Mouse (Mus musculus) hindbrain, embryonic 15.5 days (tissue): ENCODE results near the gene Cdh22. TPM values are rescaled to one million over a fixed set of nuclear protein-coding genes. Genes with fewer than 3 reads are reported as not detected.

Source experiments
- ATAC-seq: fragments of 200-750 bp; cut with Nextera tagmentation; 2 replicates; pipeline ENCODE4 v1.8.0; 2017; ENCODE audit warnings: low read depth, moderate number of reproducible peaks, moderate TSS enrichment; ENCODE audit not compliant: low FRiP score
- H3K27ac ChIP-seq: fragments of 300-500 bp; sonication (generic); replicated peaks from 2 replicates; pipeline ENCODE4 v1.5.1; 2015; ENCODE audit warnings: mild to moderate bottlenecking, inconsistent platforms
- H3K27me3 ChIP-seq: fragments of 300-500 bp; sonication (generic); 2 replicates; pipeline ENCODE4 v1.6.1; 2015; ENCODE audit warnings: control low read depth, inconsistent platforms
- H3K36me3 ChIP-seq: fragments of 300-500 bp; sonication (generic); 2 replicates; pipeline ENCODE4 v1.6.1; 2015; ENCODE audit warnings: control low read depth, inconsistent platforms
- H3K4me1 ChIP-seq: fragments of 300-500 bp; sonication (generic); replicated peaks from 2 replicates; pipeline ENCODE4 v1.6.1; 2015; ENCODE audit warnings: control low read depth, inconsistent platforms
- H3K4me2 ChIP-seq: fragments of 300-500 bp; sonication (generic); 2 replicates; pipeline ENCODE4 v1.6.1; 2015; ENCODE audit warnings: moderate library complexity, mild to moderate bottlenecking, inconsistent platforms
- H3K4me3 ChIP-seq: fragments of 300-500 bp; sonication (generic); 2 replicates; pipeline ENCODE4 v1.5.1; 2015; ENCODE audit warnings: mild to moderate bottlenecking, inconsistent platforms
- H3K9ac ChIP-seq: fragments of 300-500 bp; sonication (generic); 2 replicates; pipeline ENCODE4 v1.6.1; 2015; ENCODE audit warnings: inconsistent platforms
- H3K9me3 ChIP-seq: fragments of 300-500 bp; sonication (generic); 2 replicates; pipeline ENCODE4 v1.6.1; 2016; ENCODE audit warnings: control low read depth, inconsistent platforms
- WGBS: fragments of 180-500 bp; shearing (Covaris S2); methylation state at CpG from one replicate; pipeline ENCODE4 v1.1.7; 2015; 5-methylcytosine and 5-hydroxymethylcytosine counted together
- polyA plus RNA-seq: library from polyadenylated mRNA; unstranded; fragments of >200 nt; fragmentation: Nextera tagmentation; extraction: Ambion mirVana; gene quantifications from 2 replicates; pipeline ENCODE4 v1.2.1, GENCODE M21; 2015

The Cdh22 gene
- polyA plus RNA-seq, 1 experiment from 2014 or later = 16.4 TPM

GRCm38 (mm10) chr2:165166664-165167435, 67.8 kb downstream of the Cdh22 start:
- 18% methylated on average over 18 of the region's 18 CpGs for WGBS

GRCm38 (mm10) chr2:165162221-165162620, 72.4 kb downstream of the Cdh22 start:
- H3K4me1 ChIP-seq = peaks cover 41% of the 10 kb centered on the region
- WGBS = 11% methylated on average over 5 of the region's 5 CpGs
- no peaks in the 10 kb centered on the region for H3K36me3 ChIP-seq
- no peak overlapping the region for H3K27ac ChIP-seq
- no peaks in the 10 kb centered on the region for H3K27me3 ChIP-seq
- no peak overlapping the region for H3K4me3 ChIP-seq
- H3K9ac ChIP-seq = no peak overlapping the region
- no peak for ATAC-seq
- no peaks in the 10 kb centered on the region for H3K9me3 ChIP-seq
- H3K4me2 ChIP-seq = no peak overlapping the region

More at GRCm38 (mm10) chr2:165166664-165167435, 67.8 kb downstream of the Cdh22 start:
- no peak overlapping the region for H3K4me3 ChIP-seq
- no peak overlapping the region for H3K27ac ChIP-seq
- H3K4me2 ChIP-seq = no peak overlapping the region
- H3K27me3 ChIP-seq = no peaks in the 10 kb centered on the region
- H3K9ac ChIP-seq = no peak overlapping the region
- H3K4me1 ChIP-seq = peaks cover 20% of the 10 kb centered on the region
- no peaks in the 10 kb centered on the region for H3K9me3 ChIP-seq
- ATAC-seq = no peak
- no peaks in the 10 kb centered on the region for H3K36me3 ChIP-seq

GRCm38 (mm10) chr2:165160466-165160865, 74.2 kb downstream of the Cdh22 start:
- Histone ChIP-seq H3K4me2 (no peak overlapping the region), H3K4me1 (peaks cover 40% of the 10 kb centered on the region), H3K27ac (no peak overlapping the region), H3K9me3 (no peaks in the 10 kb centered on the region), H3K27me3 (peaks cover 2% of the 10 kb centered on the region; the same call in 1 of the 2 replicates), H3K36me3 (no peaks in the 10 kb centered on the region), H3K9ac (no peak overlapping the region), H3K4me3 (no peak overlapping the region)
- 23% methylated on average over 5 of the region's 5 CpGs for WGBS
- no peak for ATAC-seq

- Histone ChIP-seq H3K36me3 (no peaks in the 10 kb centered on the region), H3K9me3 (no peaks in the 10 kb centered on the region), H3K4me1 (peaks cover 43% of the 10 kb centered on the region), H3K4me2 (no peak overlapping the region), H3K4me3 (no peak overlapping the region), H3K27ac (peak overlapping the region; percentile 16; the same call in 1 of the 2 replicates), H3K27me3 (peaks cover 2% of the 10 kb centered on the region; the same call in 1 of the 2 replicates), H3K9ac (no peak overlapping the region)
- ATAC-seq = no peak
- 16% methylated on average over 15 of the region's 15 CpGs for WGBS
Measured at GRCm38 (mm10) chr2:165159055-165159688, 75.5 kb downstream of the Cdh22 start.

- peak overlapping the region; percentile 16; the same call in 1 of the 2 replicates for H3K27ac ChIP-seq
- no peak for ATAC-seq
- no peaks in the 10 kb centered on the region for H3K36me3 ChIP-seq
- WGBS = 44% methylated on average over 4 of the region's 4 CpGs
- peaks cover 38% of the 10 kb centered on the region for H3K4me1 ChIP-seq
- H3K9ac ChIP-seq = no peak overlapping the region
- no peak overlapping the region for H3K4me2 ChIP-seq
- H3K4me3 ChIP-seq = no peak overlapping the region
- no peaks in the 10 kb centered on the region for H3K9me3 ChIP-seq
- H3K27me3 ChIP-seq = peaks cover 2% of the 10 kb centered on the region; the same call in 1 of the 2 replicates
Measured at GRCm38 (mm10) chr2:165158317-165158716, 76.3 kb downstream of the Cdh22 start.

- 41% methylated on average over 11 of the region's 11 CpGs for WGBS
- no peak for ATAC-seq
Measured at GRCm38 (mm10) chr2:165157900-165158299, 76.8 kb downstream of the Cdh22 start.

GRCm38 (mm10) chr2:165153006-165153405, 81.6 kb downstream of the Cdh22 start:
- no peak overlapping the region for H3K27ac ChIP-seq
- 35% methylated on average over 12 of the region's 12 CpGs for WGBS
- ATAC-seq = no peak
- no peak overlapping the region for H3K4me2 ChIP-seq
- H3K9ac ChIP-seq = no peak overlapping the region
- H3K9me3 ChIP-seq = no peaks in the 10 kb centered on the region
- H3K4me1 ChIP-seq = peaks cover 24% of the 10 kb centered on the region
- H3K4me3 ChIP-seq = no peak overlapping the region
- H3K36me3 ChIP-seq = no peaks in the 10 kb centered on the region
- H3K27me3 ChIP-seq = peaks cover 2% of the 10 kb centered on the region; the same call in 1 of the 2 replicates

More at GRCm38 (mm10) chr2:165157900-165158299, 76.8 kb downstream of the Cdh22 start:
- Histone ChIP-seq H3K9me3 (no peaks in the 10 kb centered on the region), H3K4me2 (no peak overlapping the region), H3K9ac (no peak overlapping the region), H3K27ac (no peak overlapping the region), H3K4me3 (no peak overlapping the region), H3K4me1 (peaks cover 42% of the 10 kb centered on the region), H3K36me3 (no peaks in the 10 kb centered on the region), H3K27me3 (peaks cover 2% of the 10 kb centered on the region; the same call in 1 of the 2 replicates)

- H3K4me3 ChIP-seq = no peak overlapping the region
- H3K9ac ChIP-seq = no peak overlapping the region
- no peak for ATAC-seq
- H3K27me3 ChIP-seq = no peaks in the 10 kb centered on the region
- no peak overlapping the region for H3K27ac ChIP-seq
- H3K36me3 ChIP-seq = no peaks in the 10 kb centered on the region
- WGBS = 68% methylated on average over 3 of the region's 3 CpGs
- H3K9me3 ChIP-seq = no peaks in the 10 kb centered on the region
- no peak overlapping the region for H3K4me2 ChIP-seq
- peaks cover 11% of the 10 kb centered on the region for H3K4me1 ChIP-seq
Measured at GRCm38 (mm10) chr2:165149741-165150140, 84.9 kb downstream of the Cdh22 start.

GRCm38 (mm10) chr2:165145821-165146220, 88.8 kb downstream of the Cdh22 start:
- Histone ChIP-seq H3K27ac (no peak overlapping the region), H3K4me1 (peaks cover 4% of the 10 kb centered on the region; the same call in 1 of the 2 replicates), H3K4me2 (no peak overlapping the region), H3K9me3 (no peaks in the 10 kb centered on the region), H3K9ac (no peak overlapping the region), H3K36me3 (no peaks in the 10 kb centered on the region), H3K27me3 (0 out of 2 replicates have a peak, but pooled peaks cover 7% of the 10 kb centered on the region), H3K4me3 (no peak overlapping the region)
- 41% methylated on average over 13 of the region's 13 CpGs for WGBS
- ATAC-seq = no peak

GRCm38 (mm10) chr2:165143487-165143886, 91.2 kb downstream of the Cdh22 start:
- H3K27ac ChIP-seq = no peak overlapping the region
- no peak for ATAC-seq
- no peak overlapping the region for H3K4me2 ChIP-seq
- H3K4me1 ChIP-seq = peaks cover 15% of the 10 kb centered on the region; the same call in 1 of the 2 replicates
- H3K4me3 ChIP-seq = no peak overlapping the region
- H3K36me3 ChIP-seq = no peaks in the 10 kb centered on the region
- 83% methylated on average over 14 of the region's 14 CpGs for WGBS
- 0 out of 2 replicates have a peak, but pooled peaks cover 7% of the 10 kb centered on the region for H3K27me3 ChIP-seq
- H3K9ac ChIP-seq = no peak overlapping the region
- H3K9me3 ChIP-seq = no peaks in the 10 kb centered on the region

- peaks cover 48% of the 10 kb centered on the region for H3K4me1 ChIP-seq
- peak overlapping the region; percentile 56 for H3K27ac ChIP-seq
- H3K4me2 ChIP-seq = no peak overlapping the region
- no peaks in the 10 kb centered on the region for H3K36me3 ChIP-seq
- no peak overlapping the region for H3K9ac ChIP-seq
- peak; percentile 48 for ATAC-seq
- H3K4me3 ChIP-seq = no peak overlapping the region
- 9% methylated on average over 16 of the region's 16 CpGs for WGBS
- H3K9me3 ChIP-seq = no peaks in the 10 kb centered on the region
- no peaks in the 10 kb centered on the region for H3K27me3 ChIP-seq
Measured at GRCm38 (mm10) chr2:165136049-165136448, 98.6 kb downstream of the Cdh22 start.

- no peak overlapping the region; the same call in 1 of the 2 replicates for H3K9ac ChIP-seq
- H3K27ac ChIP-seq = peak overlapping the region; percentile 47
- ATAC-seq = peak; percentile 40
- peak overlapping the region; percentile 7; the same call in 1 of the 2 replicates for H3K4me2 ChIP-seq
- WGBS = 2% methylated on average over 15 of the region's 15 CpGs
- H3K4me3 ChIP-seq = no peak overlapping the region
- H3K36me3 ChIP-seq = no peaks in the 10 kb centered on the region
- no peaks in the 10 kb centered on the region for H3K27me3 ChIP-seq
- H3K9me3 ChIP-seq = no peaks in the 10 kb centered on the region
- peaks cover 42% of the 10 kb centered on the region for H3K4me1 ChIP-seq
Measured at GRCm38 (mm10) chr2:165133566-165133965, 101.1 kb downstream of the Cdh22 start.
